In the genomic region with DNA sequence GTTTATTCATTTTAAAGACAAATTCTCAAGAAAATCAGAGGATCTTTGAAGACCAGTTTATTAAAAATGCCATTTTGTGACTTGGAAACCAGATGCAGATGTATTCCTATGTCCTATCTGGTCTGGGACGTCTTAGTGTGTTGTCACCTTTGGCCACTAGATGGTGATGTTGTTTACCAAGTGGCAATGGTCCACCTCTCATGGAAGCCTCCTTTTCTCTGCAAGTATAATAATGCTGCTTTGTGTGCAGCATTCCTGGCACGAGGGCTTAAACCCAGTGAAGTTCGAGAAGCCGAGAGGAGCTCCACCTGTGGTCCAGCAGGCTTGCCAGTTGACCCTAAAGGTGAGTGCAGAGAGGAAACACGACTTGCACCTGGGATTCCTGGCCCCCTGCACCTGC, we compare ENCODE assay signal across 8 mouse cellular contexts. TPM values are rescaled to one million over a fixed set of nuclear protein-coding genes. Genes with fewer than 3 reads are reported as not detected.
A peak's percentile ranks its signal among the peaks of the same experiment; 100 is the strongest.
DNase-seq lines count a peak whose midpoint lies in the region; ATAC-seq and TF ChIP-seq lines count a peak whose summit lies in the region.
"Had no signal": no experiment of that assay in that cellular context is flagged by ENCODE, and none has a peak within 500 bp of the region (broad histone marks: within the 10 kb centered on the region; RNA-seq: fewer than 3 reads in every experiment).

No protein-coding gene starts in this region.

- DNase-seq in MEL (ENCODE audit: low read depth, low spot score), result peak; percentile 76
- peak; percentile 82 for DNase-seq in embryonic facial prominence, embryonic 14.5 days (ENCODE audit: low spot score)
- DNase-seq in heart, postnatal 10 days, result peak; percentile 85 to 89
- peak; percentile 54 to 79 for DNase-seq in kidney, postnatal 25 days
- peak; percentile 50 for DNase-seq in liver, postnatal 0 days
- peak; percentile 52 for DNase-seq in ovary, postnatal 14 days (ENCODE audit: low spot score)

- peaks cover 0 to 3% of the 10 kb centered on the region in 2 experiments; a peak in 2 of 4 replicates for H3K36me3 ChIP-seq in MEL (ENCODE audit: control insufficient read depth in 1 of 2, insufficient read depth in 2 of 2, low read length in 2 of 2)
- H3K36me3 ChIP-seq in embryonic facial prominence, embryonic 14.5 days (ENCODE audit: control insufficient read depth, insufficient read depth, low read length), result peaks cover 30% of the 10 kb centered on the region
- H3K36me3 ChIP-seq in liver, postnatal 0 days (replicated peaks; ENCODE audit: insufficient read depth, low read length), result peaks cover 8% of the 10 kb centered on the region

- peak; percentile 50 to 74 (median 74) for TF ChIP-seq CTCF in MEL (IDR thresholded peaks at IDR 0.05 in 2 of 3, conservative IDR thresholded peaks at IDR 0.05 in 1 of 3; ENCODE audit: control insufficient read depth in 1 of 3, insufficient read depth in 1 of 3, low read depth in 2 of 3, low read length in 3 of 3, poor library complexity in 1 of 3, severe bottlenecking in 1 of 3)
- peak; percentile 21 for TF ChIP-seq CTCF in bone marrow, adult 2 months (IDR thresholded peaks at IDR 0.05; ENCODE audit: control insufficient read depth, insufficient read depth, low read length)
- TF ChIP-seq CTCF in liver, postnatal 0 days (IDR thresholded peaks at IDR 0.05; ENCODE audit: low read depth), result peak; percentile 83

- H3K9ac ChIP-seq in MEL (ENCODE audit: control insufficient read depth, low read depth, low read length, poor library complexity, severe bottlenecking), result no peak overlapping the region
- H3K9ac ChIP-seq in embryonic facial prominence, embryonic 14.5 days (ENCODE audit: low read depth, low read length), result no peak overlapping the region
- no peak overlapping the region for H3K9ac ChIP-seq in liver, postnatal 0 days (replicated peaks)

- TF ChIP-seq EP300 in MEL (IDR thresholded peaks at IDR 0.05; ENCODE audit: low read depth in 1 of 2, low read length in 2 of 2), result no peak
- no peak for TF ChIP-seq EP300 in liver, postnatal 0 days (IDR thresholded peaks at IDR 0.05; ENCODE audit: low read depth)

- TF ChIP-seq RAD21 in MEL (IDR thresholded peaks at IDR 0.05; ENCODE audit: low read depth, low read length), result peak; percentile 60

- no peak for TF ChIP-seq POLR2A in MEL (IDR thresholded peaks at IDR 0.05; ENCODE audit: control insufficient read depth in 1 of 2, insufficient read depth in 1 of 2, low read depth in 1 of 2, low read length in 2 of 2, poor library complexity in 1 of 2)
- no peak for TF ChIP-seq POLR2A in bone marrow, adult 2 months (IDR thresholded peaks at IDR 0.05; ENCODE audit: borderline replicate concordance, control insufficient read depth, low read depth, low read length)

- H3K79me2 ChIP-seq in MEL (ENCODE audit: control insufficient read depth, insufficient read depth, low read length, poor library complexity), result no peaks in the 10 kb centered on the region

- H3K4me1 ChIP-seq in MEL (ENCODE audit: control insufficient read depth in 1 of 2, insufficient read depth in 2 of 2, low read length in 2 of 2), result no peaks in the 10 kb centered on the region
- no peaks in the 10 kb centered on the region for H3K4me1 ChIP-seq in bone marrow, adult 2 months (ENCODE audit: control insufficient read depth, insufficient read depth, low read length)
- H3K4me1 ChIP-seq in embryonic facial prominence, embryonic 14.5 days (ENCODE audit: control insufficient read depth, insufficient read depth, low read length), result no peaks in the 10 kb centered on the region
- H3K4me1 ChIP-seq in liver, postnatal 0 days (ENCODE audit: insufficient read depth), result no peaks in the 10 kb centered on the region

- no peak overlapping the region for H3K4me3 ChIP-seq in MEL (ENCODE audit: control insufficient read depth in 1 of 2, insufficient read depth in 1 of 2, low read depth in 2 of 2, low read length in 2 of 2)
- no peak overlapping the region for H3K4me3 ChIP-seq in bone marrow, adult 2 months (replicated peaks; ENCODE audit: control insufficient read depth, low read depth, low read length)
- H3K4me3 ChIP-seq in embryonic facial prominence, embryonic 14.5 days (ENCODE audit: low read depth, low read length), result no peak overlapping the region
- H3K4me3 ChIP-seq in liver, postnatal 0 days (ENCODE audit: low read depth, low read length), result no peak overlapping the region

- H3K27me3 ChIP-seq in MEL (ENCODE audit: control insufficient read depth in 1 of 2, insufficient read depth in 2 of 2, low read length in 2 of 2), result no peaks in the 10 kb centered on the region
- no peaks in the 10 kb centered on the region for H3K27me3 ChIP-seq in embryonic facial prominence, embryonic 14.5 days (replicated peaks; ENCODE audit: control insufficient read depth, insufficient read depth, low read length)
- H3K27me3 ChIP-seq in liver, postnatal 0 days (ENCODE audit: insufficient read depth, low read length), result no peaks in the 10 kb centered on the region

- H3K4me2 ChIP-seq in embryonic facial prominence, embryonic 14.5 days (ENCODE audit: low read depth, low read length), result no peak overlapping the region
- no peak overlapping the region for H3K4me2 ChIP-seq in liver, postnatal 0 days (ENCODE audit: low read depth, low read length)

- no peak overlapping the region for H3K27ac ChIP-seq in MEL (ENCODE audit: control insufficient read depth, low read depth, low read length)
- H3K27ac ChIP-seq in bone marrow, adult 2 months (ENCODE audit: control insufficient read depth, insufficient read depth, low read depth, low read length, poor library complexity), result no peak overlapping the region
- H3K27ac ChIP-seq in embryonic facial prominence, embryonic 14.5 days (replicated peaks; ENCODE audit: low read depth, low read length), result no peak overlapping the region
- no peak overlapping the region for H3K27ac ChIP-seq in liver, postnatal 0 days (ENCODE audit: low read depth)
- H3K27ac ChIP-seq: macrophage had no signal

- 43% methylated on average over 5 of the region's 5 CpGs for WGBS in bone marrow, adult 2 months
- 4% methylated on average over 5 of the region's 5 CpGs for WGBS in embryonic facial prominence, embryonic 14.5 days
- 39% methylated on average over 5 of the region's 5 CpGs for WGBS in liver, postnatal 0 days (ENCODE audit: insufficient replicate concordance)

- peak; percentile 80 for ATAC-seq in embryonic facial prominence, embryonic 14.5 days (ENCODE audit: low read depth)
- peak; percentile 47; the same call in 1 of the 2 replicates for ATAC-seq in liver, postnatal 0 days

- no peaks in the 10 kb centered on the region for H3K9me3 ChIP-seq in MEL (replicated peaks; ENCODE audit: insufficient read depth, low read length)
- no peaks in the 10 kb centered on the region for H3K9me3 ChIP-seq in embryonic facial prominence, embryonic 14.5 days (ENCODE audit: control insufficient read depth, low read length)
- no peaks in the 10 kb centered on the region for H3K9me3 ChIP-seq in liver, postnatal 0 days (ENCODE audit: low read length)

- intact Hi-C loops in heart, postnatal 10 days (cut with DNase I), result loop anchor here (1.0 kb wide), 1 partner anchor 42 kb away; no protein-coding TSS in a partner anchor

TF ChIP-seq in MEL, 35 proteins besides CTCF, POLR2A, EP300 and RAD21 (continues in another document):
- no peak for TF ChIP-seq RCOR1 (IDR thresholded peaks at IDR 0.05; ENCODE audit: low read depth, low read length)
- no peak for TF ChIP-seq ETS1 (IDR thresholded peaks at IDR 0.05; ENCODE audit: low read depth, low read length)
- no peak for TF ChIP-seq TCF12 (IDR thresholded peaks at IDR 0.05; ENCODE audit: low read depth, low read length)
- no peak for TF ChIP-seq MAX (IDR thresholded peaks at IDR 0.05; ENCODE audit: low read length)
- no peak for TF ChIP-seq BHLHE40 (IDR thresholded peaks at IDR 0.05; ENCODE audit: borderline replicate concordance, low read depth, low read length)
- no peak for TF ChIP-seq MAFK (IDR thresholded peaks at IDR 0.05; ENCODE audit: borderline replicate concordance, low read depth, low read length)
- peak; percentile 71 for TF ChIP-seq SMC3 (IDR thresholded peaks at IDR 0.05; ENCODE audit: low read depth, low read length)
- no peak for TF ChIP-seq MYB (IDR thresholded peaks at IDR 0.05; ENCODE audit: low read depth, low read length)
- no peak for TF ChIP-seq POLR2AphosphoS5 (IDR thresholded peaks at IDR 0.05; ENCODE audit: borderline replicate concordance, low read depth, low read length)
- TF ChIP-seq CHD1 (IDR thresholded peaks at IDR 0.05; ENCODE audit: low read depth, low read length), result no peak
- no peak for TF ChIP-seq POLR2AphosphoS2 (IDR thresholded peaks at IDR 0.05; ENCODE audit: low read length)

RNA-seq across cellular contexts. Expression of a gene that starts 3.5 kb away (rescaled TPM):
- 0.08 and 0.10 TPM in 2 replicates for total RNA-seq in MEL (2012; rRNA removed)
- under 1 TPM in 1 of 2 experiments, not detected in 1; 0.42 TPM for polyA plus RNA-seq in MEL (2012; ENCODE audit: insufficient read depth in 1 of 2, insufficient read length in 2 of 2, low read depth in 1 of 2, low replicate concordance in 2 of 2, missing spikeins in 1 of 2)
- 13.4 and 51.1 TPM in 2 replicates for polyA plus RNA-seq in bone marrow, adult 2 months (2011; ENCODE audit: insufficient read depth, insufficient read length, low replicate concordance, missing spikeins)
- 2.2 and 2.6 TPM in 2 replicates for polyA plus RNA-seq in embryonic facial prominence, embryonic 14.5 days (2014; fragmentation: Nextera tagmentation; extraction: Ambion mirVana)
- 1 to 10 TPM in 1 of 2 experiments, under 1 TPM in 1; 0.72 to 1.2 TPM for total RNA-seq in heart, postnatal 10 days (2021)
- polyA plus RNA-seq in liver, postnatal 0 days (2015; fragmentation: Nextera tagmentation; extraction: Ambion mirVana), result 12.4 and 14.6 TPM in 2 replicates

RNA-seq across cellular contexts. Expression of a gene that starts 3.6 kb away (rescaled TPM):
- 0.13 and 0.23 TPM in 2 replicates for total RNA-seq in MEL (2012; rRNA removed)
- polyA plus RNA-seq in MEL (2012; ENCODE audit: insufficient read depth in 1 of 2, insufficient read length in 2 of 2, low read depth in 1 of 2, low replicate concordance in 2 of 2, missing spikeins in 1 of 2), result under 1 TPM in 1 of 2 experiments, not detected in 1; 0.04 TPM
- polyA plus RNA-seq in bone marrow, adult 2 months (2011; ENCODE audit: insufficient read depth, insufficient read length, low replicate concordance, missing spikeins), result not detected in 2 replicates
- polyA plus RNA-seq in embryonic facial prominence, embryonic 14.5 days (2014; fragmentation: Nextera tagmentation; extraction: Ambion mirVana), result 0.85 and 1.1 TPM in 2 replicates
- 1 to 10 TPM; 2.3 to 4.9 TPM for total RNA-seq in heart, postnatal 10 days (2021)
- 0.04 TPM in 1 of 2 replicates, not detected in the other for polyA plus RNA-seq in liver, postnatal 0 days (2015; fragmentation: Nextera tagmentation; extraction: Ambion mirVana)
- polyA plus RNA-seq: macrophage had no signal

RNA-seq across cellular contexts. Expression of a gene that starts 43.6 kb away (rescaled TPM):
- 33.4 and 39.8 TPM in 2 replicates for total RNA-seq in MEL (2012; rRNA removed)
- polyA plus RNA-seq in MEL (2012; ENCODE audit: insufficient read depth in 1 of 2, insufficient read length in 2 of 2, low read depth in 1 of 2, low replicate concordance in 2 of 2, missing spikeins in 1 of 2), result 10 to 100 TPM; 73.3 to 80.4 TPM
- 22.6 and 48.1 TPM in 2 replicates for polyA plus RNA-seq in bone marrow, adult 2 months (2011; ENCODE audit: insufficient read depth, insufficient read length, low replicate concordance, missing spikeins)
- polyA plus RNA-seq in embryonic facial prominence, embryonic 14.5 days (2014; fragmentation: Nextera tagmentation; extraction: Ambion mirVana), result 142 and 151 TPM in 2 replicates
- total RNA-seq in heart, postnatal 10 days (2021), result 100 to 1,000 TPM; 108 to 126 TPM
- 34.9 and 36.4 TPM in 2 replicates for polyA plus RNA-seq in liver, postnatal 0 days (2015; fragmentation: Nextera tagmentation; extraction: Ambion mirVana)

Comparison
In these comparisons a context has a peak if more than half of its experiments do, and no peak if none do; other contexts are left out.
1. CTCF ChIP-seq: peak in every context shown above with its lines; median percentile 83 in liver, postnatal 0 days; 74 in MEL; 21 in bone marrow, adult 2 months.